Mouse (Mus musculus) heart, adult 9 months (tissue): ENCODE data around the gene Iqsec3.
A peak's percentile ranks its signal among the peaks of the same experiment; 100 is the strongest.

Experiments used
- DNase-seq, 2 experiments: peaks; one replicate each; pipeline ENCODE4 v3.0.0; 2022; ENCODE audit warnings: low spot score in 2 of 2

The Iqsec3 gene

DNA sequence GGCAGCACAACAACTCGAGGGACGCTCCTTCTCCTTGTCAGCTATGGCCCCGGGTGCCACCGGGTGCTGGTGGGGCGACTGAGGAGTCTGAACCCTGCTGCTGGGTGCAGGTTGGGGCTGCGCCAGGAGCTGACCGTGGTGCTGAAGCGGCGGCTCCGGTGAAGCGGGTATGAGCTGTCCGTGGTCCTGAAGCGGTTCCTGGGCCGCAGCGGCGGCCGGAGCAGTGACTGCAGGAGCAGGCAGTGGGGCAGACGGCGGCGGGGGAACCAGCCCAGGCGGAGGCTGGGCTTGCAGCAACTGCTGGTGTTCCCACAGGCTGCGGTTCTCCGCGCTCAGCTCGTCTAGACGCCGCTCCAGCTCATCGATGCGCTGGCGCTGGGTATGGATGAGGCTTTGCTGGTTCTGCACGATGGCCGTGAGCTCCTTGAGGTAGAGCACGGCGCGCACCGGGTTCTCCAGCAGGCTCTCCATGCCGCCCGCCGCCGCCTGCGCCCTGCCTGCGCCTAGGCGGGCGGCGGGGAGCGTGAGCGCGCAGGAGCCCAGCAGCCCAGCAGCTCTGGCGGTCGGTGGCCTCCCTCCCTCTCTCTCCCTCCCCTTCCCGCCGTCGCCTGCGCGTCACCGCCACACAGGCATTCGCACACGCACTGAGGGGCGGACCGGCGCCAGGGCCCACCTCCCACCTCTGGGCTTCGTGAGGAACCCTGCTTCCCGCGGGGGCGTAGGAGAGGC, at the start of gene Iqsec3:
Iqsec3 (minus strand) TSS at position 586 of the 729 bp plus-strand sequence.
- peak; percentile 35 to 58 for DNase-seq

DNA sequence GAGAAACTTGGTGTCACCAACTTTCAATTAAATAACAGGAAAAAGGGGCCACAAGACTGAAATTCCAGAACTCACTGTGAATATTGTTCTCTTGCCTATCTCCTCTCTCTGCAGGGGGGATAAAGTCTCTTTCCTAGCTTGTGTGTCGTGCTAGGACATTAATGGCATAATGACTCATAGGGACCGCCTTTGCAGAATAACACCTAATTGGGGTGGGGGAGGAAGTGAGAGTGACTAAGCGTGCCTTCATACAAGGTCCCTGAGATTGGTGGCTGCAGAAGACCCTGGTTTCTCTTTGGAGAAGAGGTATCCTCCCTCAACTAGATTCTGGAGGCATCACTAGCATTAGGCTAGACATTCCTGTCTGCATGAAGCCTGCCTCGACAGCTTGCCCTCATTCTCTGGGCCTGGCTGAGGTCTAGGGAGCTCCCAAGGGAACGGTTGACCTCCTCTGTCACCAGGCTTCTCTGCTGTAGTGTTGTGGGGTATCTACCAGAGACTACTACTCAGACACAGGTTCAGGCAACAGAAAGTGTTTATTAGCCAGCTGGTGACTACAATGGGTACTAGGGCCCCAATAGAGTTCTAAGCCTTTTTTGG, 48.7 kb upstream of the Iqsec3 start:
- DNase-seq: no peak

DNA sequence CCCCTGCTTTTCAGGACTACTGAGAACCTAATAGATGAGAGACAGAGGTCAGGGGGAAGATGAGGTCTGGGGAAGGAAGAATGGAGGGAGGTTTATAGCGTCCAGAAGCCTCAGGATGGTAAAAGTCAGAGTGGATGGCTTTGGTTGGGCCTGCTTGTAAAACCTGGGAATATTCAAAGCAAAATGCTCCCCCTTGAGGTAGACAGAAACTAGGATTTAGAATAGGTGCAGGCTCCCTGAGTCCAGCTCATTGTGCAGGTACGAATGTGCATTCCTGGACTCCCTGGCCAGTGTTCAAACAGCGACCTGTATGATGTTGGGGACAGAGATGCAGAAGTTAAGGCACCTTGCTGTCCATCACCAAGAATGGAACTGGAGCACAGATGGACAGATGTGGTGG, 47.6 kb upstream of the Iqsec3 start:
- no peak for DNase-seq

DNA sequence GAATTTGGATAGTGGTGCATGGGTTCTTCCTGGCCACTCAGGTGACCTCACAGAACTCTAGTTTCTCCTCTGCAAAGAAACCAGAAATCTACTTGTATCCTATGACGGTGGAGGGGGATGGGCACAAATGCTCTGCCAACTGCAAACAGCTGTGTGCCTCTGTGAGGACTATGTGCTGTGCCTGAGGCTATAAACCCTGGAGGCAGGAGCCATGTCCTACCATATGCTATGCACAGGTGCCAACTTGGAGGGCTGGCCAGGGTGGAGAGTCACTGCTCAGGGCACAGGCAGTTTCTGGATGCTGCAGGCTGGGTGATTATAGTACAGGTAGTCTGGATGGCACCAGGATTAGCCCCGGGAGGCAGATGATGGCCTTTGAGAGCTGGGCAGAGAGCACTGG, 46.4 kb upstream of the Iqsec3 start:
- no peak for DNase-seq

DNA sequence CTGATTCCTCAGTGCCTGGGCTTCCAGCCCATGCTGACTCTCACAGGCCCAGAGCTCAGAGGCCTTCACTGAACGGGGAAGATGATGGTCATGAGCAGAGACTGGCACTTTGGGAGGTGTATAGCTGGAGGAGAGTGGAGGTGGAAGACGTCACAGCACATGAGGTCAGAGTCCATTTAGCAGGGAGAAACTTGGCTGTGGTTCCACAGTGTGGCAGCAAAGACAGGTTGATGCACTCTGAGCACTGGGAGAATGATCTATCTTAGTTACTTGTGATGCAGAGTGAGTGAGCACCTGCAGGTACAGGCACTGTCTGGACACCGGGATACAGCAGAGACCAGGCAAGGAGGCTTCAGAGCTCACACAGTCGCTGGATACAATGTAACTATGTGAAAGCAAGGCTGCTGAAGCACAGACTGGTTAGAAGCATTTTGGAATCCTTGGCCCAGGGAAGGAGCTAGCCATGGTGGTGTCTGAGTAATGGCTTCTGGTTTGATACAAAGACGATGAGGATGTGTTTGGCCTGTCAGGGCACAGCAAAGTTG, 45.9 kb upstream of the Iqsec3 start:
- no peak for DNase-seq

DNA sequence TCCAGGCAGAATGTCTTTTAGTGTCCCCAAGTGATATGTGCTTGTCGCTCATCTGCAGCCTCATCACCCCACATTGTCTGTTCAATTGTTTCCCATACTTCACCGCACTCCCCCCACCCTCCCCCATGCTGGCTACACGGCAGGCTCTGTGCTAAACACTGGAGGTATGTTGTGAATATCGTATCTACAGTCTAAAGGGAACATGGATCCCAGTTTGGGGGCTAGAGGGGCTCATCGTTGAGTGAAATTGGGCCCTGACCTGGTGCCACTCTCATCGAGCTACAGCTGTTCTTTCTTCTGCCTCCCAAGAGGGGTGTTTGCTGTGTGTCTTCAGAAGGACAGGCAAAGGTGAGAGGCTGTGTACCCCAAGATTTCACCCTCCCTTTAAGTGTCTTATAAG, 44.2 kb upstream of the Iqsec3 start:
- DNase-seq: no peak

DNA sequence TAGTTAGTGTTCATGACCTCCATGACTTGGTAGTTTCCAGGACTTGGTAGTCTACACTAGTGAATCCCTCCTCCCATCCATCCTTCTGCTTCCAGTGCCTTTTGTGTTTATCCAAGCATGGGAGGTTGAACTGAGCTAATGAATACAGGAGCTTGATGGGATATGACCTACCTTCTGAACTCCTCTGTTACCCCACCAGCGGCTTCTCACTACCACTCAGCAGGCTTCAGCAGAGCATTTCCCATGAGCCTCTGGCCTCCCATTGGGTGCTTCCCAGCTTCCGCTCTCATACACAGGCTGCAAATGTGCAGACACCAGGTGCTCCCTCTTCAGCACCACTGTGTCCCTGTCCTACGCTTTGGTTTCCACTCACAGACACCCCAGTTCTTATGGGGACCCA, 36.9 kb upstream of the Iqsec3 start:
- no peak for DNase-seq

DNA sequence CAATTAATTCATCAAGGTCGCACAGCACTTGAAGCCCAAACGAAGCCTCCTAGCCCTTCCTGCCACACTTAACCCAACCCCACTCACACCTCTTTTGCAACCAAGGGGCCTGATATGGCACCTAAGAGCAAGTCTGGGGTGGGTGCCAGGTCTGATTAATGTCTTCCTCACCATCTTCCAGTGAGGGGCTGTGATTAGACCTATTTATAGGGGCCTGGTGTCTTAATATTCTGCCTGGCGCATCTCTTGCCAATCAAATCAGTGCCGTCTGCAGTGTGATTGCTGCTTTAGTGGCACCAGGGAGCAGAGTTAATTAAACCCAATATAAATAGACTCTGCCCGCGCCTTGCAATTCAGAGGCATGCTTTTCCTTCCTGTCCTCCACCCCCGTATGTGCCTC, 36.4 kb upstream of the Iqsec3 start:
- DNase-seq: no peak

DNA sequence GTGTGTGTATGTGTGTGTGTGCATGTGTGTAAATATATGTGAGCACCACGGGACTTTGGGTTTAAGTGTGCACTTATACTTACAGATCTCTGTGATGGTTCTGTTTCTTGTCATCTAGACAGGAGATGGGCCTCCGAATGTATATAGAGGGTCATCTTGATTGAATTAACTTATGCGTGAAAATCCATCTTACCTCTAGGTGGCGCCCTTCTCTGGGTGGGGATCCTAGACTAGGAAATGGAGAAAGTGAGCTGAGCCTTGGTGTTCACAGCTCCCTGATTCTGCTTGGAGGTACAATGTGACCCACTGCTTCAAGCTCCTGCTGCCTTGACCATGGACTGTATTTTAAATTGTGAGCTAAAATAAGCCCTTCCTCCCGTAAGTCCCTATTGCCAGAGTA, 34.8 kb upstream of the Iqsec3 start:
- no peak for DNase-seq

DNA sequence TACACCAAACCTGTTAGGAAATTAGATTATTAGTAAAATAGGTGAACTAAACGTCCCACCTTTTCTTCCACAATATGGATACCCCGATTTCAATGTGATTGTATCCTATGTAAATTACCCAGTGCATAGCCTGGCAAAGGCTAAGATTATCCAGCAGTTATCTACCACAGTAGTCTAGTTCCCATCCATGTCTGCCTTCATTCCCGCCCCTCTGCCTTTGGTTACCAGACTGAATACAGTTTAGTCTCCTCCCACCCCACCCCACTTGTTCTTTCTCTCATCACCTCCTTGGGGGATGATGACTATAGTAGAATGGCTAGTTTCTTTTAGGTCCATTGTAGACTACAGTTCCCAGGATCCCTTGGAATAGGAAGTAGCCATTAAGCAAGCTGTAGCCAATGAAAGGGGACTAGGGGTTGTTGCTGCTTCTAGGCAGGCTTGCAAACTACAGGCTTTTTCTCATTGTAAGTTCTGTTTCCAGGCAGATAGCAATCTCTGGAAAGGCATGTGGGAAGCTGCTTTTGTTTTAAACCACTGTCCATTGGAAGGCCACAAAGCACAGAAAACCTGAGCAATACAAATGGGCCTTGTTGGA, 27.7 kb upstream of the Iqsec3 start:
- DNase-seq: no peak

DNA sequence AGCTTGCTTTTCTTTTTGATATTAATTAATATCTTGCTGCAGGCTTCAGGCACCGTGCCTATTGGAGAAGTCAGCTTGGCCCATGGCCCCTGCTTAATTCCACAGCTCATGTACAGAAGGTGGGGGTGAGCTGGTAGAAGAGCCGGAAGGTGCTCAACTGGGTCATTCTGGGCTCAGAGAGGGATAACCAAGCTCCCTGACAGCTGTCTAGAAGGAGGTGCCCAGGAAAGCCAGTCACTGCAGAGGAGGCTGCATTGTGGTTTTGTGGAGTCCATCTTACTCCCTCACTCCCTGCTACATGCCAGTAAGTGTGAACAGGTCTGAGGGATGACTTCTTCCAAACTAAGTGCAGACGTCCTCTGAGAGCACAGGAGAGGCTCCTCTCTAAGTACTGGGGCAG, 26.4 kb upstream of the Iqsec3 start:
- no peak for DNase-seq

DNA sequence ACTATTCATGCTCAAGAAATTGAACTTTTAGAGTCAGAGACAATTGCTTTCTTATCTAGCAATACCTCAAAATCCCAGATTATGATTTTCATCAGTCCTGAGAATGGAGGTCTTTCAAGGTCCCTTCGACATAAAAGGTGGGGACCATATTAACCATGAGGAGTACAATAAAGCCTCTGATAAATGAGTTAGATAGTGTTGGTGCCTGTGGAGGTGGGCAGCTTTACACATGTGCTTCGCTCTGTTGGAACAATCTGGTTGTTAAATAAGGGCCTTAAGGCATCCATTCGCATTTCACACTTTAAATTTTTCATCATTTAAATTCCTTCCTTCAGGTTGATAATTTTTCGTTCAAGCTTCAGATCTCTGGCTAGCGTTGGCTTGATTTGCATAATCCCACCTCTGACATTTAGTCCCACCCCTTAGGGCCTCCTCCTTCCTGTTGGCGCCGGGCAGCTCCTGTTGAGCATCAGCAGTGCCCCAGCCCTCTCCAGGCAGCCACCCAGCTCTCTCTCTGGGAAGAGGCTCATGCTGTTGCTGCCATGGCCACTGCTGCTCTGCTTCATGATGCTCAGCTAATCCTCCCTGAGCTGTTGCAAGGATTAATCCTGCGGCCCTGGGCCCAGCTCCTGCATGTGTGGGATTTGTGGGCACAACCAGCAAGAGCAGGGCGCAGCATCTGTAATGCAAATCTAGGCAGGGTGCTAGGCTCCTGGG, 25.5 kb upstream of the Iqsec3 start:
- DNase-seq: no peak

DNA sequence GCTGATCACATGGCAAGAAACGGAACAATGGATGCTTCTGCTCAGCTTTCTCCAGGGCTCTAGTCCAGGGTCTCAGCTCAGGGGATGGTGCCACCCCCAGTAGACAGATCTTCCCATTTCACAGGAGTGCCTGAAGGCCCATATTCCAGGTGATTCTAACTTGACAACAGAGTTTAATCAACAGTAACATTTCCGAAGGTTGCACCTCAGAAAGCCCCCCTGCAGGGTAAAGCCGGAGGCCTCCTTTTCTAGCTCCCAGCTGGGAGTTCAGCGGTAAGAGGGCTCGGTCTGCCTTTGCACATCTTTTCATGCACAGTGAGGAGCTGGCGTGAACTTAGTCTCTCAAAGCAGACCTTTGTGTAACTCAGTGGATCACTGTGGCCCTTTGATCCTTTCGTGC, 22.1 kb upstream of the Iqsec3 start:
- DNase-seq: no peak

DNA sequence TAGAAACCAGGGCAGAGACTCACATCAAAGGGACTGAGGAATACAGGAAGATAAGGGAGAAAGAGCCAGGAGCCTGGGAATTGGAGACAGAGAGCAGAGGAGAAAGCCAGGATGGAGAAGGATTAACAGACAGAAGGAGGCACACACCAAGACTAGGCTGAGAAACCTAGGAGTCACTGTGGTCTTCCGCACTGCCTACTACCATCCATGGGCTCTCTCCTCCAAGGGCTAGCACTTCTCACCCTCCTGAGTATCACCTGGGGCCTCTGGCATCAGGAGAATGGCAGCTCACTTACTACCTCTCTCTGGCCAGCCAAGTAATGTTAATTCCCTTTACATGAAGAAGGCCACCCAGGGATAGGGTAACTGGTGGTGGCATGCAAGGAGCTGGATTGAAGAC, 21.5 kb upstream of the Iqsec3 start:
- DNase-seq: no peak

DNA sequence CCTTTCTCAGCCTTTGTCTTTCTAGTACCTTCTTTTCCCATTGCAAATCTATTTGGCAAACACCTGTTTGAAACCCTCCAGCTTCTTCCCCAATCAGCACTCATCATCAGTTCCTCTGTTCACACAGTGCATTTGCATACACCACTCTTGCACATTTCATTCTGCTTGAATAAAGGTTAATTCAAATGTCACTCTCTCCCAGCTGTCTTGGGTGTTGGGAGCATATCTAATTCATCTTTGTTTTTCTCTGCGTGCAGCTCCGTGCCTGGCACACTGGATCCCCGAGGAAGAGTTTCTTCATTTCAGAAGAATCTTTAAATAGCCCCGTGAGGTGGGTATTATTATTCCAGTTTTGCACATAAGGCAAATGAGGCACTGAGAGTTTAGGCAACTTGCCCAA, 20.8 kb upstream of the Iqsec3 start:
- no peak for DNase-seq

DNA sequence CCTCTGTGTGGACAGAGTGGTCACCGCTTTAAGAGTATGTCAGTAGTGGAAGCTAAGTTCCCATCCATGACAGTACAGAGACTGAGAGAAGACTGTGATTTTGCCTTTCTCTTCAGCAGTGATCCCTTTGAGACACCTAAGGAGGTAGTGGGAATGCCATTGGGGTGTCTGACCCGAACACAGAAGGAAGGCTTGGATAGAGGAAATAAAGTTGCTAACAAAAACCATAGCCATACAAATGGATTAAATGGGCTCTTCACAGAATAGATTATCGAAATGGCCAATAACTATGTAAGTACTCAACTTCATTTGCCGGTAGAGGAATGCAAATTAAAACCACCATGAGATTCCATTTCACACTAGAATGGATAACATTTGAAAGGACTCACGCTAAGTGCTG, 17.9 kb upstream of the Iqsec3 start:
- no peak for DNase-seq

DNA sequence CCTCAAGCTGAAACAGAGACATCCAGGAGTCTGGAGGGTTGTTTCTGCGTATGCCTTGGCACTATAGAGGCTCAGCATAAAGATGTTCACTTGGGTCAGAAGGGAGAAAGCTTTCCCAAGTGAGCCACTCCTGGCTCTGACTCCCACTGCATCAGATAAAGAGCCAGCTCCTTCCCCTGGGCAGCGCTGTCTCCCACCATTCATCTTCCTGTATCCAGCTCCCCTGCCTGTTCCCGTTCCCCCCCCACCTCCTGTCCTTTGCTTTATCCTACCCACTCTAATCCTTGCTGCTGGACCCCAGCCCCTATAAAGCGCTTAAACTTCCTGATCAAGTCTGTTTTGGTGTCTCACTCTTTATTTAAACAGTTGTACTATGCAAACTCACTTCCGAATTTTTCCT, 1.2 kb downstream of the Iqsec3 start:
- no peak for DNase-seq

DNA sequence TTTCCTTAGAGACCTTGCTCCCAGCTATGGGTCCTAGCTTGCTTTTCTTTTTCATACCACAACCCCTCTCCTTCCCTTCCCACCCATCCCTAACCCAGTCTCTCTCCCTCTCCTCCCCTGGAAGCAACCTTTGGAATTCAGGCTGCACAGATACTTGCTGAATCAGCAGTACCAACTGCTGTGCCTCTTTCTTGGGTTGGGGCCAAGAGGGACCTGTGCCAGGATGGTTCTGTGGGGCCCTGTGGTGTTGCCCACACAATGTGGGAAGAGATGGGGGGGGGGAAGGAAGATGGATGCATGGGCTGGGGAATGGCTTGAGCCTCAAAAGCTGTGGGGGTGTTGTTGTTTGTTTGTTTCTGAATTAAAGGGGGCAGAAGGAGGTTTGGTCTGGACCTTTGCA, 5.2 kb downstream of the Iqsec3 start:
- no peak for DNase-seq

DNA sequence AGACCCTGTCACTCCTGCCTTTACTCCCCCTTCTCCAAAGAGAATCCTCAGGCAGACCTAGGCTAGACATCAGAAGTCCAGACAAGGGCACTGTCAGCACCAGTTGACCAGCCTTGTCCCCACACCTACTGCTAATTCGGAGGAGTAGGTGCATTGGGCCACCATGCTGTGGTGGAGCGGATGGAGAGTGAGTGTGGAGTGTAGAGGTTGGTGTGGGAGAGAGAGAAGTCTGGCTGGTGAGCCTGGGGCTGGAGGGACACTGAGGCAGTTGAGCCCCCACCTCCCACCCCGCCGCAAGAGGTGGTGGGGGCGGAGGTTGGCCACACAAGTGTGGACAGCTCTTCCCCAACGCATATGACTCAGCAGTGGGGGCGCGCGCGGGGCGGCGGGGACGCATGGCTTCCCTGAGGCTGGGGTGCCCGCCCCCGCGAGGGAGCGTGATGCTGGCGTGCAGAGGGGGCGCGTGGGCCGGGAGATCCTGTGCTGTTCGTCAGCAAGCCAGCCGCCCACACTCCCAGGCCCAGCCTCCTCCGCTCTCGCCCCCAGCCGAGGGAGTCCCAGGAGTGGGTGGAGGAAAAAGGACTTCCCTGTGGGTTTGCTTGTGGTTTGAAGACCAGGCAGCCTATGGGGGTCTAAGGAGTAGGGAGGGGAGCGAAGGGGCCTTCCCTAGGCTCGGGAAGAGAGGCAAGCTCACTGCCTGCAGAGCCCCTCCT, 10.7 kb downstream of the Iqsec3 start:
- no peak for DNase-seq

DNA sequence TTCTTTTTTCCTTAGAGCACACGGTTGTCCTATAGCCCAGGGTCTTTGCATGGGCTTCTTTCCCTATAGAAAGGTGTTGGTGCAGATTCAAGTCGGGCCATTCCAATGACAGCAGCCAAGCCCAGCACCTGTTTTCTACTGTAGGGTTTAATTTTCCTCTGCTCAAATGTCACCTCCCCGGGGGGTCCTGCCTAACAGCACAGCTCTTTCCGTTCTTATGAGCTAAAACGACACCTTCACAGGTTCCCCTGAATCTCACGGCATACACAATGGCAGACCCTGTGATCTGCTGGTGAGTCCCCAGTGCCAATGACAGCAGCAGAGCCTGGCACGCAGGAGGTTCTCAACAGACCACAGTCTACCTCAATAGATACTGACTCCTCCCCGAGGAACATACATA, 16.1 kb downstream of the Iqsec3 start:
- no peak for DNase-seq

DNA sequence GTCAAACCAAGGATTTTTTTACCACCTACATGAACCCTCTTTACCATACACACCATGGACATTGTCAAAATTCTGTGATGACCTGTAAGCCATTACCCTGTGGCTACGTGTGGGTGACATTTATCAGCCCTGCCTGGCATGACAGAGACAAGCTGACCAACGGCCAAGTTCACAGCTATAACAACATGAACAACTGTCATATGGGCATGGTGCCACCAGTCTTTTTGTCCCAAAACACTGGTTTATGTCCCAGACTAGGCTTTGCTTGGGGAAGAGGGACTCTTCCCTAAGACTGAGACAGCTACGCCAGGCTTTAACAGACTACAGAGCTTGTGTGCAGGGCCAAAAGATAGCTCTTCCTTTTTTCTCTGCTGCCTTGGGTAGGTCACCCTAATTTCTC, 16.8 kb downstream of the Iqsec3 start:
- no peak for DNase-seq
